Mouse (Mus musculus) neural tube, embryonic 15.5 days (tissue): ENCODE measurements around the gene Wfdc10. TPM values are rescaled to one million over a fixed set of nuclear protein-coding genes. Genes with fewer than 3 reads are reported as not detected.

Source experiments
- ATAC-seq: fragments of 200-750 bp; cut with Nextera tagmentation; 2 replicates; pipeline ENCODE4 v1.8.0; 2017; ENCODE audit warnings: mild to moderate bottlenecking, moderate TSS enrichment, moderate library complexity; ENCODE audit not compliant: low FRiP score
- H3K27ac ChIP-seq: fragments of 300-500 bp; sonication (generic); replicated peaks from 2 replicates; pipeline ENCODE4 v1.5.1; 2015; ENCODE audit warnings: mild to moderate bottlenecking, inconsistent platforms
- H3K27me3 ChIP-seq: fragments of 300-500 bp; sonication (generic); replicated peaks from 2 replicates; pipeline ENCODE4 v1.6.1; 2015; ENCODE audit warnings: inconsistent platforms
- H3K36me3 ChIP-seq: fragments of 300-500 bp; sonication (generic); 2 replicates; pipeline ENCODE4 v1.6.1; 2015; ENCODE audit warnings: inconsistent platforms
- H3K4me1 ChIP-seq: fragments of 300-500 bp; sonication (generic); 2 replicates; pipeline ENCODE4 v1.6.1; 2015; ENCODE audit warnings: inconsistent platforms
- H3K4me2 ChIP-seq: fragments of 300-500 bp; sonication (generic); 2 replicates; pipeline ENCODE4 v1.6.1; 2015; ENCODE audit warnings: inconsistent platforms, mild to moderate bottlenecking, moderate library complexity
- H3K4me3 ChIP-seq: fragments of 300-500 bp; sonication (generic); replicated peaks from 2 replicates; pipeline ENCODE4 v1.5.1; 2015; ENCODE audit warnings: mild to moderate bottlenecking, inconsistent platforms
- H3K9ac ChIP-seq: fragments of 300-500 bp; sonication (generic); replicated peaks from 2 replicates; pipeline ENCODE4 v1.6.1; 2015; ENCODE audit warnings: mild to moderate bottlenecking, inconsistent platforms
- H3K9me3 ChIP-seq: fragments of 300-500 bp; sonication (generic); replicated peaks from 2 replicates; pipeline ENCODE4 v1.6.1; 2016; ENCODE audit warnings: inconsistent platforms
- WGBS: fragments of 180-500 bp; shearing (Covaris S2); methylation state at CpG from one replicate; pipeline ENCODE4 v1.1.7; 2015; ENCODE audit warnings: mixed read lengths; 5-methylcytosine and 5-hydroxymethylcytosine counted together
- polyA plus RNA-seq: library from polyadenylated mRNA; unstranded; fragments of >200 nt; fragmentation: Nextera tagmentation; extraction: Ambion mirVana; gene quantifications from 2 replicates; pipeline ENCODE4 v1.2.1, GENCODE M21; 2015

The Wfdc10 gene
- polyA plus RNA-seq, 1 experiment from 2014 or later = not detected

- no peak overlapping the region for H3K27ac ChIP-seq
- H3K4me2 ChIP-seq = no peak overlapping the region
- H3K9ac ChIP-seq = no peak overlapping the region
- H3K9me3 ChIP-seq = no peaks in the 10 kb centered on the region
- H3K4me3 ChIP-seq = no peak overlapping the region
- WGBS = 94% methylated on average over 6 of the region's 6 CpGs
- H3K27me3 ChIP-seq = no peaks in the 10 kb centered on the region
- H3K36me3 ChIP-seq = no peaks in the 10 kb centered on the region
- H3K4me1 ChIP-seq = no peaks in the 10 kb centered on the region
- ATAC-seq = no peak
Measured at GRCm38 (mm10) chr2:164705328-164705727, 49.5 kb downstream of the Wfdc10 start.

GRCm38 (mm10) chr2:164705991-164706390, 50.1 kb downstream of the Wfdc10 start:
- H3K9me3 ChIP-seq = no peaks in the 10 kb centered on the region
- H3K27ac ChIP-seq = no peak overlapping the region
- H3K27me3 ChIP-seq = no peaks in the 10 kb centered on the region
- 93% methylated on average over 14 of the region's 14 CpGs for WGBS
- no peak for ATAC-seq
- no peaks in the 10 kb centered on the region for H3K4me1 ChIP-seq
- H3K4me2 ChIP-seq = no peak overlapping the region
- H3K4me3 ChIP-seq = no peak overlapping the region
- no peaks in the 10 kb centered on the region for H3K36me3 ChIP-seq
- H3K9ac ChIP-seq = no peak overlapping the region

Other genes starting within 250 kb of the Wfdc10 start
- gene Sdc4, start 212.2 kb upstream of the Wfdc10 start, polyA plus RNA-seq = 9.0 and 26.2 TPM in 2 replicates
- gene Sys1, start 199.1 kb upstream of the Wfdc10 start, polyA plus RNA-seq = 86.8 and 92.7 TPM in 2 replicates
- gene Gm20458, start 195.1 kb upstream of the Wfdc10 start, polyA plus RNA-seq = 4.5 and 5.8 TPM in 2 replicates
- gene Trp53tg5, start 182.3 kb upstream of the Wfdc10 start, polyA plus RNA-seq = not detected in 2 replicates
- 22.2 and 25.3 TPM in 2 replicates for gene Dbndd2, start 169.9 kb upstream of the Wfdc10 start, polyA plus RNA-seq
- 88.8 and 92.2 TPM in 2 replicates for gene Pigt, start 158.5 kb upstream of the Wfdc10 start, polyA plus RNA-seq
- gene Wfdc2, start 93.6 kb upstream of the Wfdc10 start, polyA plus RNA-seq = 1.6 and 10.4 TPM in 2 replicates
- gene Spint3, start 82.6 kb upstream of the Wfdc10 start, polyA plus RNA-seq = not detected in 2 replicates
- gene Wfdc6a, start 70.6 kb upstream of the Wfdc10 start, polyA plus RNA-seq = 0.31 TPM in 1 of 2 replicates, not detected in the other
- not detected in 2 replicates for gene Eppin, start 62.5 kb upstream of the Wfdc10 start, polyA plus RNA-seq
- not detected in 2 replicates for gene Wfdc6b, start 42.5 kb upstream of the Wfdc10 start, polyA plus RNA-seq
- not detected in 2 replicates for gene Wfdc8, start 42.4 kb upstream of the Wfdc10 start, polyA plus RNA-seq
- gene Wfdc16, start 17.2 kb upstream of the Wfdc10 start, polyA plus RNA-seq = not detected in 2 replicates
- gene Wfdc9, start 537 bp downstream of the Wfdc10 start, polyA plus RNA-seq = not detected in 2 replicates
- gene Wfdc11, start 18.0 kb downstream of the Wfdc10 start, polyA plus RNA-seq = not detected in 2 replicates
- gene Wfdc13, start 29.1 kb downstream of the Wfdc10 start, polyA plus RNA-seq = not detected in 2 replicates
- not detected in 2 replicates for gene Spint4, start 42.5 kb downstream of the Wfdc10 start, polyA plus RNA-seq
- gene Spint5, start 59.3 kb downstream of the Wfdc10 start, polyA plus RNA-seq = not detected in 2 replicates
- 1.1 and 1.3 TPM in 2 replicates for gene Wfdc3, start 89.9 kb downstream of the Wfdc10 start, polyA plus RNA-seq
- gene Dnttip1, start 89.9 kb downstream of the Wfdc10 start, polyA plus RNA-seq = 51.0 and 56.4 TPM in 2 replicates
- gene Ube2c, start 113.9 kb downstream of the Wfdc10 start, polyA plus RNA-seq = 42.8 and 134 TPM in 2 replicates
- gene Tnnc2, start 123.9 kb downstream of the Wfdc10 start, polyA plus RNA-seq = 27.5 and 55.6 TPM in 2 replicates
- gene Snx21, start 129.8 kb downstream of the Wfdc10 start, polyA plus RNA-seq = 41.3 and 46.6 TPM in 2 replicates
- 24.1 and 26.4 TPM in 2 replicates for gene Acot8, start 148.8 kb downstream of the Wfdc10 start, polyA plus RNA-seq
- gene Zswim3, start 149.1 kb downstream of the Wfdc10 start, polyA plus RNA-seq = 14.9 and 16.2 TPM in 2 replicates
- gene Zswim1, start 166.6 kb downstream of the Wfdc10 start, polyA plus RNA-seq = 23.7 and 25.4 TPM in 2 replicates
- not detected in 2 replicates for gene Spata25, start 172.5 kb downstream of the Wfdc10 start, polyA plus RNA-seq
- 99.9 and 113 TPM in 2 replicates for gene Ctsa, start 176.8 kb downstream of the Wfdc10 start, polyA plus RNA-seq
- 6.8 and 7.1 TPM in 2 replicates for gene Neurl2, start 177.4 kb downstream of the Wfdc10 start, polyA plus RNA-seq
- 117 and 192 TPM in 2 replicates for gene Pltp, start 201.7 kb downstream of the Wfdc10 start, polyA plus RNA-seq
- gene Pcif1, start 223.3 kb downstream of the Wfdc10 start, polyA plus RNA-seq = 79.9 and 85.2 TPM in 2 replicates